Mouse (Mus musculus): ENCODE measurements around the gene Nudt11. TPM values are rescaled to one million over a fixed set of nuclear protein-coding genes. Genes with fewer than 3 reads are reported as not detected.
"Not testable (repeated sequence)": the region's sequence is repeated elsewhere in the genome, so short reads cannot be mapped to it uniquely, and the experiment has no call there.

The Nudt11 gene
- 1.0 and 1.1 TPM in 2 replicates for polyA plus RNA-seq (2015; fragmentation: Nextera tagmentation; extraction: Ambion mirVana)

GRCm38 (mm10) chrX:6047066-6047935 is at the start of gene Nudt11:
Gene Nudt11 (plus strand): TSS chrX:6047453.
- DNase-seq (ENCODE audit: low spot score) = not testable (repeated sequence)

DNA sequence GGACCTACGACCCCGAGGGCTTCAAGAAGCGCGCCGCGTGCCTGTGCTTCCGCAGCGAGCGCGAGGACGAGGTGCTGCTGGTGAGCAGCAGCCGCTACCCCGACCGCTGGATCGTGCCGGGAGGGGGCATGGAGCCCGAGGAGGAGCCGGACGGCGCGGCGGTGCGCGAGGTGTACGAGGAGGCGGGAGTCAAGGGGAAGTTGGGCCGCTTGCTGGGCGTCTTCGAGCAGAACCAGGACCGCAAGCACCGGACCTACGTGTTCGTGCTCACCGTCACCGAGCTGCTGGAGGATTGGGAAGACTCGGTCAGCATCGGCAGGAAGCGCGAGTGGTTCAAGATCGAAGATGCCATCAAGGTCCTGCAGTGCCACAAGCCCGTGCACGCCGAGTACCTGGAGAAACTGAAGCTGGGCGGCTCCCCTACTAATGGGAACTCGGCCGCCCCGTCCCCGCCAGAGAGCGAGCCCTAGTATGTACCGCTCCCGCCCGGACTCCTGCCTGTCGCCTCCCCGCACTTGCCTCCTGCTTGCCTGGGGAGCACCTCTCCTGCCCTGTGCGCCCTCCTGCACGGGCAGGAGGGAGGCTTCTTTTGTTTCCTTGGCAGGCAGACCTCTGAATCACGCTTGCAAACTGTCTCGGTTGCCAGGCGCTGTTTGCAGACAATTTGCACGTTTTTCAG is 822 bp downstream of the Nudt11 start:
- not testable (repeated sequence) for DNase-seq (ENCODE audit: low spot score)

DNA sequence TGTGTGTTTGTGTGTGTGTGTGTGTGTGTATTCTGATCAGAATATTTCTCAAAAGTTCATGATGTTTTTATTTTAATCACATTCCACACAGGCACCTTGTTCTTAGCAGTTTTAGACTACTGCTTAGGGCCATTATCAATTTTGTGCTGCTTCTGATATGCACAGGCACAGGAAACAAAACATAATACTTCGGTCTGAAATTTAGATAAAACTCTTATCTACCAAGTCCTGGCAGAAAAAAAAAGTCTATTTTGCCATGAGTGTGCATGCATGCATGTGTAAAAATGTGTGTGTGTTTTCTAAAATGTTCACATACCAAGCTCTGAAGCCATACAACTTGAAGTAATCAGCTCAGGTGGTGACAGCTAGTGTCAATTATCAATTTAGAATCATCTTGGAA is 14.3 kb downstream of the Nudt11 start:
- DNase-seq (ENCODE audit: low spot score) = no peak

- no peak for DNase-seq (ENCODE audit: low spot score)
Observed at GRCm38 (mm10) chrX:6082954-6083680, 35.9 kb downstream of the Nudt11 start, which contains the start of gene AU022751. Gene AU022751 (minus strand): TSS chrX:6083419.

GRCm38 (mm10) chrX:6091547-6091946 is 44.3 kb downstream of the Nudt11 start:
- no peak for DNase-seq (ENCODE audit: low spot score)

GRCm38 (mm10) chrX:6091996-6092757 is 44.9 kb downstream of the Nudt11 start:
- no peak for DNase-seq (ENCODE audit: low spot score)

Small RNA genes lying within 50 kb of the gene (microRNA-seq; reads per million reads assigned to microRNA genes)
- gene Gm27360 (ENCODE audit: borderline number of aligned reads) = not detected

Other genes with a start within 250 kb of the Nudt11 start
- gene AU022751, start 36.0 kb downstream of the Nudt11 start, polyA plus RNA-seq (2015; fragmentation: Nextera tagmentation; extraction: Ambion mirVana) = not detected in 2 replicates
- gene Nudt10, start 125.6 kb downstream of the Nudt11 start, polyA plus RNA-seq (2015; fragmentation: Nextera tagmentation; extraction: Ambion mirVana) = 0.86 and 1.3 TPM in 2 replicates

All from thymus, postnatal 0 days (tissue).